Mouse (Mus musculus) mouse embryonic stem cell (cell line): ENCODE measurements around the gene Kcnh1.

Source experiments
- in situ Hi-C, 2 experiments: fragments of 300-500 bp; cut with MboI; formaldehyde crosslinking; loops; 1 replicate in 1 of 2; 3 replicates in 1 of 2; pipeline ENCODE4 v1.14.3; 2019 to 2020; ENCODE audit warnings: low sequenced_read_pairs in 2 of 2, low pct_unique_long_range_greater_than_20kb in 1 of 2, mixed read lengths in 1 of 2; ENCODE audit not compliant: unreplicated experiment in 1 of 2

Kcnh1 gene

DNA sequence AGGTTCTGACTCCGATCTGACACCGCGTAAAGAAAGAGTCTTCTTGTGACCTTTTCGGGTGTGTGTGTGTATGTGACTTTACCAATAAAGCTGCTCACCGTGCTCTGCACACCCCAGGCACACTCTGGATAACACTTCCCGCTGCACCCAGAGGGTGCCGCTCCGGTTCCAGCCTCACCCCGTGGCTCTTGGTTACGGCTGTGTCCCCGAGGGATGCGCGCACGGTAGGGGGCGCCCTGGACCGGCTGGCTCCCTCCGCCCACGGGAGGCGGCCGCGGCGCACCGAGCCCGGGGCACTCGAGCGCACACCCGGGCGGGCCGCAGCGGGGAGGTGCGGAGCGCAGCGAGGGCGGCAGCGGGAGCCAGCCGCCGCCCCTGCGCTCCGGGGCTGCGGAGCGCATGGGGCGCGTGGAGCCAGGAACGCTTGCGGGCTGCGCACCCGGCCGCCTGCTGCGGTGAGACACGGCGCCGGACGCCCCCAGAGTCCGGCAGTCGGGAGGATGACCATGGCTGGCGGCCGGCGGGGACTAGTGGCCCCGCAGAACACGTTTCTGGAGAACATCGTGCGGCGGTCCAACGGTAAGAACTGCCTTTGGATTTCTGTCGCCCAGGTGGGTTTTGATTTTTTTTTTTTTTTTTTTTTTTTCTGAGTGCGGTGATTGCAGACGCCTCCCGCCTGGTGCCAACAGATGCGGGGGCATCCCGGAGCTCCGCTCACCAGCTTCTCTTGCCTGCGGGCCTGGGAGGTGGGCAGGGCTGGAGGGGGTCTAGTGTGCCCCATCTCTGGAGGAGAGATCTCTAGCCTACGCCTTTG is at the start of gene Kcnh1:
Kcnh1 (plus strand) TSS at position 267 of the 814 bp plus-strand sequence.
- in situ Hi-C loops: loop anchor here (5.0 to 25.0 kb wide), 4 partner anchors 54 to 527 kb away; no protein-coding TSS in a partner anchor

GRCm38 (mm10) chr1:192151179-192151578 is 39.4 kb upstream of the Kcnh1 start:
- in situ Hi-C loops: no loop called here

GRCm38 (mm10) chr1:192171477-192171876 is 19.1 kb upstream of the Kcnh1 start:
- in situ Hi-C loops: no loop called here

GRCm38 (mm10) chr1:192179877-192180276 is 10.7 kb upstream of the Kcnh1 start:
- in situ Hi-C loops: loop anchor here in 1 of 2 experiments (25.0 kb wide), 1 partner anchor 532 kb away; no protein-coding TSS in a partner anchor

DNA sequence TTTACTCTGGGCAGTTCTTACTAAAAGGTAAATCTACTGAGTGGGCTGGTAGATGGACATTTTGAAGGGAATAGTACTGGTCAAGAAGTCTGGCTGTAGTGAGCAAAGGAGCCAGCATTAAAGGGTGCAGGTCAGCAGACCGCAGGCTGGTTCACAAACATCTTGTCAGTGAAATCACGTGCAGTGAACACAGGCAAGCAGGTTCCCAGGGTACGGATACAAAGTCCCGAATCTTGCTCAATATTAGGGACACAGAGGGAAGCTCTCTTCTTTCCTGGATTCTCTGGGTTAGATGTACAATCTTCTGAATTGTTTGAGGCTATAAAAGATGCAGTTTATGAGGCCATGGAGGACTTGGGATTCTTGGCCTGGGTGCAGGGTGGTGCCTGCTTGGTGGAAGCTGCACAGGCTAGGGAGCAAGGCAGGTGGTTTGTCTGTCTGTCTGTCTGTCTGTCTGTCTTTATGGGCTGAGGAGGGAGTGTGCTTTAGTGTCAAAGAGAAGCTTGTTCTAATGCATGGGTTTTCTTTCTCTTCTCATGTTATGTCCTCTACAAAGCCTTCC is 8.8 kb upstream of the Kcnh1 start:
- in situ Hi-C loops: loop anchor here in 1 of 2 experiments (25.0 kb wide), 1 partner anchor 531 kb away; no protein-coding TSS in a partner anchor

DNA sequence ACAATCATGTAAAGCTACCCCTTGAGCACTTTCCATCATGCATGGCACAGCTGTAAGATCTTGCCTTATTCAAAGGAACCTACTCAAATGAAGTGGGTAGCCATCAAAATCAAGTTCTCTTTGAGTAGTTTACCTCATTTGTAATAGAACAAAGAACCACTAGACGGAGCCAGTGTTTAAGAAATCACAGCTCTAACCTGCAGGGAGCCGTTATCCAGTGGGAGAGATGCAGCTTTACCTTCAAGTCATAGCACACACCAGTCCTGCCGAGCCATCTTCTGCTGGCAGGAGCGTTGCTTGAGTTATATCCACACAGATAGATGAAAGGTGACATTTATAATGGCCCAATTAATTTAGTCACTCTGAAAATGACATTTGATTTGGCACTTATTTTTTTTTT is 1.5 kb upstream of the Kcnh1 start:
- in situ Hi-C loops: loop anchor here in 1 of 2 experiments (5.0 to 25.0 kb wide), 2 partner anchors 408 to 523 kb away; no protein-coding TSS in a partner anchor

GRCm38 (mm10) chr1:192189771-192190170 is 803 bp upstream of the Kcnh1 start:
- in situ Hi-C loops: loop anchor here (5.0 to 25.0 kb wide), 5 partner anchors 55 to 528 kb away; no protein-coding TSS in a partner anchor

GRCm38 (mm10) chr1:192191322-192191639 is 707 bp downstream of the Kcnh1 start:
- in situ Hi-C loops: loop anchor here (5.0 to 25.0 kb wide), 4 partner anchors 54 to 526 kb away; no protein-coding TSS in a partner anchor

DNA sequence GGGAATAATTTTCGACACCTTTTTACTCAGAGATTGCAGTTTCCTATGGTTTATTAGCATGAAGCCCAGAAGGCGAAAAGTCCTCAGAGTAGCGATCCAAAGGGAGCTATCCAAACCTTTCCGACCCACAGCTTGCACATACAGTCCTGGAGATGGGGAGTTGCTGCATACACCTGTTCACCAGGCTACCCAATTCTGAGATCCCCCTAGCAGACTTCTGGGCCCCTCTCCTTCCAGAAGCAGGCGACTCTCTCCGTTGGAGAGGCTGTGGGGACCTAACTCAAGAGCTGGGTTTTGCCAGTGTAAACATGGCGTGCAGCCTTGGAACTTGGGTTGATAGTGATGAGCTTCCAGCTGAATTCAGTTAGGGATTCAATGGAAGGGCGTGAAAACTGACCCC is 1.3 kb downstream of the Kcnh1 start:
- in situ Hi-C loops: loop anchor here (5.0 to 25.0 kb wide), 4 partner anchors 53 to 525 kb away; no protein-coding TSS in a partner anchor

GRCm38 (mm10) chr1:192192710-192193109 is 2.1 kb downstream of the Kcnh1 start:
- in situ Hi-C loops: loop anchor here (5.0 to 25.0 kb wide), 4 partner anchors 52 to 525 kb away; no protein-coding TSS in a partner anchor

DNA sequence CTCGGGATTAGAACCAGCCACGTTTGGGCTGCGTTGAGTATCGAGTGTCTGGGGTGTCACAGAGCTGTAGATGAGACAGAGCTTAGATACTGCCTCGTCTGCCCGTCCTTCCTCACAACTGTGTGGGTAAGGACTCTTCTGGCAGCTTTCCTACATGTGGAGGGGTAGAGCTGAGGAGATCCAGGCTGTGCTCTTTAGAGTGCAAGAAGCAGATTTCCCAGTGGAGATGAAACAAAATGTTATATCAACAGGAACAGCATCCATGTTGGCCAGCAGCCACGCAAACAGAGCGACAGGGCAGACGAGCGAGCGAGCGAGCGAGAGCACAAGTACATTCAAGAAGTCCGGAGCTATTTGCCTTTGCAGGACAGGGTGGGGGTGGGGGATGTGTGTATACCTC is 3.1 kb downstream of the Kcnh1 start:
- in situ Hi-C loops: loop anchor here (5.0 to 25.0 kb wide), 4 partner anchors 51 to 524 kb away; no protein-coding TSS in a partner anchor

DNA sequence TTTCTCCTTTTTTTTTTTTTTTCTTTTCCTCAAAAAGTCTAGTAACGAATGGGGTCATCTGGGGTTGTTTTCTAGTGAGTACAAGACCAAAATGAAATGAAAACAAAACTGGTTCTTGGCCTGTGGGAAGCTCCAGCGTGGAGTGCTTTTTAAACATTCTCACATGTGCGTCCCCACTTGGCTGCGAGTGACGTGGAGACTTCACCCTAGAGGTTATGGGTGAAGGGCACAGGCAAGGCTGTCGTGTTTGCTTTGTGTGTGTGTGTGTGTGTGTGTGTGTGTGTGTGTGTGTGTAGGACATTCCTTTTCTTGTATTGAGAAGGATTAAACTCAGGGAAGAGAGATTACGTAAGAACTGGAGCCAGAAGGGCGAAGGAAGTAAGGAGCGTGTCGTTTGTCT is 6.9 kb downstream of the Kcnh1 start:
- in situ Hi-C loops: loop anchor here (10.0 to 25.0 kb wide), 2 partner anchors 47 to 515 kb away; no protein-coding TSS in a partner anchor

DNA sequence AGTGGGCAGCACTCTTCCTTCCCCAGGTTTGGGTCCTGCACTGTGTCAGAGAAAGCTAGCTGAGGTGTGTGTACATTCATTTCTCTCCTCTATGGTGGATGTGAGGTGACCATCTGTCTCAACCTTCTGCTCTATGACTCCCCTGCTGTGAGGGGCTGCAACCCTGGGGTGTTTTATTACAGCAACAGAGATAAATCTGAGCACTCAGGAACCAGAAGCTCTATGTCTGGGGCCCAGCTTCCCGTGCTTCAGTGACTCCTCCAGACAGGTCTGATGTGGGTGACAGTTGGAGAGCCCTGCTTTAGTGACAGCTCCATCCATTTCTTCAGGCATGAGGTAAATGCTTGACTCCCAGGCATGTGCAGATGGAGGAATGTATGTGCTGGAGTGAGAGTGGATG is 12.4 kb downstream of the Kcnh1 start:
- in situ Hi-C loops: no loop called here

DNA sequence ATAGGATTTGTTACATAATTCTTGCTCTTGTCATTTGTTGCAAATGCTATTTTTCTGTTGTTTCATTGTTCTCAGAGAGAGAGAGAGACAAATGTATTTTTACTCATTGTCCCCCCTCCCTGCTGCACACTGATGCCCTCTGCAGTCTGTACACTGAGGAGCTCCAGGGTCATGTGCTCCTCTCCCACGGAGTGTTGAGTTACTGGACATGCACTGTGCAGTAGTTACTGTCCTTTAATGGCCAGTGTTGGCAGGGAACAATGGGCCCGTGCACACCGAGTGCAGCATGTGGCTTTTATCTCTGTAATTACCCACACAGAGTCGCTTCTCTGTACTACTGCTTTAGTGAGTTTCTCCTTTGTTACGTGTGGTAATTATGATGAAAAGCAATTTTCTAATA is 17.4 kb downstream of the Kcnh1 start:
- in situ Hi-C loops: no loop called here

DNA sequence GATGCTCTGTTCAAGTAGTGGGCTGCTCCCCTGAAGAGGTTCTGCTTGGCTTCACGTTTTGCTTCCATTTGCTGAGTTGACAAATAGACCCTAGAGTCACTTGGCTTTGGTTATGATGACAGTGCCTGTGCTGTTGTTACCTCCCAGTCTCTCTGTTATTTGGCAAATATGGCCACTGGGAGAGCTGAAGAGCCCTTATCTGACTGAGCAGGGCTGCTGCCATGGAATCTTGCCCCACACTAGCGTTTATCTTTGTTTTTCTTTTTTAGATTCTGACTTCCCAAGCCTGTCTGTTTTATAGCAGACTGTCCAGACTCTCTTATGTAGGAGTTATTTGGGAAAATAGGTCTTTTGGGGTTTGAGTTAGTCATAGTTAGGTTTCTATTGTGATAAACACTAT is 21.9 kb downstream of the Kcnh1 start:
- in situ Hi-C loops: no loop called here

- in situ Hi-C loops: no loop called here
Observed at GRCm38 (mm10) chr1:192214666-192215065, 24.1 kb downstream of the Kcnh1 start.

DNA sequence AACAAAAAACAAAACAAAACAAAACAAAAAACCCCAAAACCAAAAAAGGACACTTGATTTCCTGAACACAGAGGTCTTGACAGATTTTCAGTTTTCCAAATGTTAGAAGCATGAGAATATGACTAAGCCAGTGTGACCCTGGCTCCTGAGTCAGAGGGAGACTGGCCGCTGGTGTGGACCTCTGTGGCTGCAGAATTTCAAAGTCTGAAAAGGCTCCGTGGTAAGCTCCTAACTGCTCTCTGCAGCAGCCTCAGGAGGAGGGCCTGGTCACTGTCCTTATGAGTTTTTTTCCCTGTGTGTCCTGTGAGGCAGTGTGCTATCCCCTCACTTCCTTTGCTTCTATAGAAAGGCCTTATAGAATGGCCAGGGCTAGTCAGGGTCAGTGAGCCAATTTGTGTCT is 29.6 kb downstream of the Kcnh1 start:
- in situ Hi-C loops: no loop called here

- in situ Hi-C loops: no loop called here
Observed at GRCm38 (mm10) chr1:192224161-192224560, 33.6 kb downstream of the Kcnh1 start.

GRCm38 (mm10) chr1:192232696-192233095 is 42.1 kb downstream of the Kcnh1 start:
- in situ Hi-C loops: no loop called here
